Mouse (Mus musculus) liver, adult (tissue): ENCODE data around the gene BC052040.

ENCODE experiments used
- GATA4 ChIP-seq: IDR thresholded peaks from 2 replicates; pipeline ENCODE4 v1.6.1; 2014; ENCODE audit warnings: mild to moderate bottlenecking, low read length; ENCODE audit not compliant: insufficient replicate concordance

Gene BC052040

GRCm38 (mm10) chr2:115660213-115661120 lies 79.0 kb downstream of the BC052040 start:
- no peak for TF ChIP-seq GATA4

- no peak for TF ChIP-seq GATA4
Measured at GRCm38 (mm10) chr2:115667516-115667915, 86.0 kb downstream of the BC052040 start.

DNA sequence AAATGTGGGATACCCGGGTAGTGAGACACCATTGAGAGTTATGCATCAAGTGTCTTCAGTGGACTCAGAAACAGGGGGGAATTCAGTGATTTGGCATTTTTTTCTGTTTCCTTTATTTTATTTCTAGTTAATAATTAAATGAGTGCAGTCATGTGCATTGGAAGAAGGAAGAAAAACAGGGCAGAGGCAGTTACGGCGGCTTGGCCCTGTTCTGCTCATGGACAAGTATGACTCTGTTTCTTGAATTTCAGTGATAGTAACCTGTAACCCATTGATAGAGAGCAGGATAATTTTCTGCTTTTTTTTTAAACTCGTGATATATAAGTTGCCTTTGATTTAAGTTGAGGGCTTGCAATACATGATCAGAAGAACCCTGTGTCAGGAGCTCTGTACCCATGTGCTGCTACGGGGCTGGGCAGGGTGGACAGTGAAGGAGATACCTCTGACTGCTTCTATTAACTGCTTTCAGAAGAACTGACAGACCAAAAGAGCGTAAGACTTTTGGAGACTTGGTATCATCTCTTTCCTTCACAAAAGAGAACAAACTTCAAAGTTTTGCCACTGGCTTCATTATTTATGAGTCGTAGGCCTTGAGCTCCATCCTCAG lies 91.6 kb downstream of the BC052040 start:
- no peak for TF ChIP-seq GATA4

DNA sequence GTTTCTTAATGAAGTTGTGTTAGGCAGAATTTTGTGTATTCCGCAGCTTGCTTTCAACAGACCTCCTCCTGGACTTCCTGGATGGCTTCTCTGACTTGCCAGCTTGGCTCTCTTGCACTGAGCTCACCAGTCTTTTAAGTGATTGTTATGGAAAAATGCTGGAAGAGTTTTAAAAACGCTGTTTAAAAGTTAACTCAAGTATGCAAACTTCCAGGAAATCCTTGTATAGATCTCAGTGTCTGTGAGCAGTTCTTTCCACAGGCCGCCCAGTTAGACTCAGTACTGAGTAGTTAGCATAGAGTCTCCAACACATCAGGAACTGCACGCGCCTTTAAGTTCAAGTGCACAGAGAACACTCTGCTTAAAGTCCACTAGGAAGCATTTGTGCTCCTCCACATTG lies 97.3 kb downstream of the BC052040 start:
- no peak for TF ChIP-seq GATA4

DNA sequence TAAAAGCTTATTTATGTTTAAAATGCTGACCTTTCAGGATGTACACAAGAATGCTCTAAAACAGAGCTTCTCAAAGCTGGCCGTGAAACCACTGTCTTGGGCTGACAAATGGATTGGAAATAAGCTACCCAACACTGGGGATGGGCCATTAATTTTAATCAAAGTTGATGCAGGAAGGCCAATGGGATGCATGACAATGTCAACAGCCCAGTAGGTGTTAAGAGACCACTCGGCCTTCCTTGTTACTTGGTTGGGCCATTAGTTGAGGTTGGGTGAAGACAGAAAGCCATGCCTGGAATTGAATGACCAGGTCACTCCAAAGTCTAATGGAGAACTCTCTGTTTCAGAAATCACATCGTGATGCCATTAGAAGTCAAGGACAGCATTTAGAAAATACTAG lies 103.7 kb downstream of the BC052040 start:
- no peak for TF ChIP-seq GATA4

GRCm38 (mm10) chr2:115687612-115688011 lies 106.1 kb downstream of the BC052040 start:
- TF ChIP-seq GATA4 = no peak

- TF ChIP-seq GATA4 = no peak
Measured at GRCm38 (mm10) chr2:115688282-115688681, 106.8 kb downstream of the BC052040 start.

DNA sequence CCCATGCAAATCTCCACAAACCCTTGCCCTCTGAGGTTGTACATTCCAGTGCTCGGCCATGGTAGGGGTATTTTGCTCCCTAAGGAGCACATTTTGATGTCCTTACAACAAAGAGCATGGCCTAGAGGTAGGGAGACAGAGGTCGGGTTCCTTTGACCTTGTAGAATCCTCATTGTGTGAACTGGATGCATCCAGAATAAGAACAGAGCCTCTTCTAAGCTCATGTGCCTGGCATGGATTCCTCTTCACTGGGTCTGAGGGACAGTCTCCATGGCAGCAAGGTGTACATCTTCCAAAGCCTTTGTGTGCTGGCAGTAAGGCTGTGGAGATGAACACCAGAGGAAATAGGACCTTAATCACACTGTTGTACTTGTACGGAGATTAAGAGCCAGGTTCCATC lies 112.3 kb downstream of the BC052040 start:
- TF ChIP-seq GATA4 = no peak

DNA sequence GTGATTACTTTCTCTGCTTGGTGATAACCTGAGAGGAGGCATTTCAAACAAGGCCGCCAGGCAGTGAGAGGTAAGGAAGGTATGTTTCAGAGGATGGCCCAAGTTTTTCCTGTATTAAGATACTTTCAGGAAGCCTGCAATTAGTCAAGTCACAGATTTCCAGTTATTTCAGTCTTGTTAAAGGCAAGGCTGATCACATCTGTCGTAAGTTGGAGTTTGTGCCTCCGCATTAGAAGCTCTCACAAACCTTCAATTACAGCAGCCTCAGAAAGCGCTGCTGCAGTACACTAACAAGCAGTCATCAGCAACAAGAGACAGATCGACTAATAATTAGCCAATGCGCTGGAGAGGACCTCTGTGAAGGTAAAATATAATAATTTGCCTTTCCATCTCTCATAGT lies 112.9 kb downstream of the BC052040 start:
- TF ChIP-seq GATA4 = no peak

DNA sequence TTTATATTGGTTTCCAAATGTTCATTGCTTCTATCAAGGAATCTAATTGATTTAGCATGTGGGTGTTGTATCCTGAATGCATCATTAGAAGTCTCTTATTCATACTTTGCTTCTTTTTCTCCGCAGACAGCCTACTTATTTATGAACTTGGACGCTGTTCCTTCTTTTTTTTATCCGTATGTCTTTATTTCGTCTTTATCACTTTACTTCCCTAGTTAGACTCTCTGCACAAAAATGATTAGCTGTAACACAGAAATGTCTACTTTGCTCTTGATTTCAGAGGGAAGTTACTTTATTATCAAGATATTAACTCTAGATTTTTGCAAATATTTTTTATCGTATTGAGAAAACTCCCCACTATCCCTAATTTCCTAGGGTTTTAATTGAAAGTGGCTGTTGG lies 117.5 kb downstream of the BC052040 start:
- TF ChIP-seq GATA4 = no peak

DNA sequence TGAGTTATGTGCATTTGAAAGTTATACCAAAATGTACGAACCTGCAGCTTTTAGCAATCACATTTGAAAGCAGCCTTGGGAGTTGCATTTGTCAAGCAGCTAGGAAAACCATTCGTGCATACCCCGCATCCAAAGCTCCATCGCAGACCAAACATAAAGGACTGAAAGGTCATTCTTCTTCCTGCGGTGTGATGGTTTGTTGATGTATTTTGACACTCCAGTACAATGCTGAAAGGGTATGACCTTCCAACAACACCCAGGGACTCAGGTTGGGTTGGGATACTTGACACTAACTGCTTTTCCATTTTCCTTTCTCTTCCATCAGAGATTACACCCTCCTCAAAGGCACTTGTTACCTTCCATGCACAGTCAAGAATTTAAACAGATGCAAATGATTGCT lies 121.1 kb downstream of the BC052040 start:
- TF ChIP-seq GATA4 = no peak

DNA sequence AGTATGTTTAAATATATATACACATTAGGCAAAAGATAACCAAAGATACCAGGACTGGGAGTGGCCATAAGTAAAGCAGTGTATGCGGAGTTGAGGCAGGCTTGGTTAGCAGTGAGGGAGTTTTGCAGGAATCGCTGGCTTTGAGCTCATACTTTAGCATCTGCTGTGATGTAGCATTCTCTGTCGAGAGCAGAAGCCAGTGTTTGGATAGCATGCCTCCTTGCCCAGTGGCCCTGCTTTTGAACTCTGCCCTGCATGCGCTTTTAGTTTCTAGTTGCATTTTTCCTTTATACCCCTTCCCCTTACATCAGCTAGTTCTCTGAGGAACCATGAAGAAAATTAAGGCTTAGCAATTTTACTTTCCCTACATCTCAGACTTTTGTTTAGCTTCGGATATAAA lies 136.0 kb downstream of the BC052040 start:
- TF ChIP-seq GATA4 = no peak

DNA sequence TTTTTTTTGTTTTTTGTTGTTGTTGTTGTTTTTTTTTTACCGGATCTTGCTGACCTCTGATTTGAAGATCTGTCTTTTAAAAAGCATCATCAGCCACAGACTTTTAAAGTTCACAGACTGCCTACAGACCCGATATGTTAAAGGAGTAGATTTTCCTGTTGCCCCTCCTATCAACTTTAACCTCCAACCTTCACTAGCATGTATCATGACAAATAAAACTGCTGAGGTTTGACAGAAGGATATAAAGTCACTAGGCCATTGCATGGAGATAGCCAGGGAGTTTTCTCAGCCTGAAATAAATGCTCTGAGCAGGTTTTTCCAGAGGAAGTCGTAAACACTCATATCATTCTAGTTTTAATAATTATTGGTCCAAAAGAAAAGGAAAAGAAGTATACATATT lies 136.5 kb downstream of the BC052040 start:
- TF ChIP-seq GATA4 = no peak

DNA sequence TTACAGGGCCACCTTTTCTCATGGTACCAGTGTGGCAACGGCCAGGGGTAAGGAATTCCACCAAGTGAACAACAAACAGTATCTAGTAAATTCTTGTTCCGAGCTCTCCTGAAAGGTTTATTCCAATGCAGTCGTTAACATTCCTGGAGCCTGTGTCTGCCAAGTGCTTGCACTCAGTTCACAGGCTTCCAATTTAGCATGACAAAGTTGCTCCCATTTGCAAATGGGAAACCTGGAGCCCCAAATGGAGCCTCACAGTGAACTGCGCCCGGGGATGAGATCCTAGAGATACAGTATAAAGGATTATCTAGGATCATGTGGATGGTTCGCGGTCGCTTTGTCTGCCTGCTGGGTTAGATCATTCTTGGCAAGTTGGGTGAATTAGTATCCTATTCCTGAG lies 141.9 kb downstream of the BC052040 start:
- no peak for TF ChIP-seq GATA4

DNA sequence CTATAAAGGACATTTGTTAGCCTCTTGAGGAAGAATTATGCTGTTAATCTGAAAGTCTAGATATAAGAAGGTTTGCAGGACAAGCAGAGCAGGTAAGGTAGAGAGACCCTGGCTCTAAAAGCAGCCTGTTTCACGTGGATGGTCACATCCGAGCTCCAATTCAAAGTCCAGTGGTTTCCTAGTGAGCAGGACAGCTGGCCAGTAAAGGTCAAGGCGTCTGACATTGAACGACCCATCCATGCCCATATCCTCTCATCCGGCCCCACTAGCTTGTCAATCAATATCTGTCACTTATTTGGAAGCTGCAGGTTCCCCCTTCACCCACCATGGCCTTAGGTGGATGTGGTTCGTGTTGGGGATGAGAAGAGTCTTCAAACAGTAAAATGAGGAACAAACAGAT lies 142.7 kb downstream of the BC052040 start:
- no peak for TF ChIP-seq GATA4

- TF ChIP-seq GATA4 = no peak
Measured at GRCm38 (mm10) chr2:115724726-115725125, 143.2 kb downstream of the BC052040 start.
